Mouse (Mus musculus) embryonic facial prominence, embryonic 10.5 days (tissue): Measurements from ENCODE around the gene Usp34. TPM values are rescaled to one million over a fixed set of nuclear protein-coding genes. Genes with fewer than 3 reads are reported as not detected.
A peak's percentile ranks its signal among the peaks of the same experiment; 100 is the strongest.
"Not testable (repeated sequence)": the region's sequence is repeated elsewhere in the genome, so short reads cannot be mapped to it uniquely, and the experiment has no call there.

Experiments used
- DNase-seq: peaks from one replicate; pipeline ENCODE4 v3.0.0-alpha.2; 2017; ENCODE audit warnings: low spot score
- H3K27ac ChIP-seq: fragments of 300-500 bp; sonication (generic); replicated peaks from 2 replicates; pipeline ENCODE4 v1.5.1; 2016; ENCODE audit warnings: mild to moderate bottlenecking
- H3K27me3 ChIP-seq: fragments of 300-500 bp; sonication (generic); replicated peaks from 2 replicates; pipeline ENCODE4 v1.6.1; 2016; ENCODE audit warnings: low read depth, mild to moderate bottlenecking; ENCODE audit not compliant: poor library complexity, severe bottlenecking
- H3K36me3 ChIP-seq: fragments of 300-500 bp; sonication (generic); replicated peaks from 2 replicates; pipeline ENCODE4 v1.6.1; 2016; ENCODE audit warnings: mild to moderate bottlenecking, moderate library complexity
- H3K4me1 ChIP-seq: fragments of 300-500 bp; sonication (generic); 2 replicates; pipeline ENCODE4 v1.6.1; 2016
- H3K4me3 ChIP-seq: fragments of 300-500 bp; sonication (generic); 2 replicates; pipeline ENCODE4 v1.5.1; 2016; ENCODE audit warnings: mild to moderate bottlenecking, moderate library complexity
- H3K9me3 ChIP-seq: fragments of 300-500 bp; sonication (generic); 2 replicates; pipeline ENCODE4 v1.6.1; 2016; ENCODE audit warnings: mild to moderate bottlenecking
- WGBS: fragments of 180-500 bp; shearing (Covaris S2); methylation state at CpG from one replicate; pipeline ENCODE4 v1.1.7; 2016; 5-methylcytosine and 5-hydroxymethylcytosine counted together
- polyA plus RNA-seq: library from polyadenylated mRNA; unstranded; fragments of >200 nt; fragmentation: Nextera tagmentation; extraction: Ambion mirVana; gene quantifications from 2 replicates; pipeline ENCODE4 v1.2.1, GENCODE M21; 2016

Usp34 gene
- polyA plus RNA-seq, result 25.2 and 26.6 TPM in 2 replicates

GRCm38 (mm10) chr11:23306764-23307565, at the start of gene Usp34:
Gene Usp34 (plus strand): TSS chr11:23306895.
- no peaks in the 10 kb centered on the region for H3K27me3 ChIP-seq
- peak within 1 kb of the TSS; percentile 99 for H3K27ac ChIP-seq
- H3K36me3 ChIP-seq, result peaks cover 25% of the 10 kb centered on the region
- H3K4me1 ChIP-seq, result peaks cover 17% of the 10 kb centered on the region
- no peaks in the 10 kb centered on the region for H3K9me3 ChIP-seq
- H3K4me3 ChIP-seq, result peak within 1 kb of the TSS; percentile 91
- DNase-seq, result no peak
- under 1% methylated on average over 72 of the region's 80 CpGs for WGBS

GRCm38 (mm10) chr11:23259073-23259472, 47.6 kb upstream of the Usp34 start:
- WGBS, result 93% methylated on average over 4 of the region's 4 CpGs
- peaks cover 53% of the 10 kb centered on the region for H3K36me3 ChIP-seq
- no peak for DNase-seq

DNA sequence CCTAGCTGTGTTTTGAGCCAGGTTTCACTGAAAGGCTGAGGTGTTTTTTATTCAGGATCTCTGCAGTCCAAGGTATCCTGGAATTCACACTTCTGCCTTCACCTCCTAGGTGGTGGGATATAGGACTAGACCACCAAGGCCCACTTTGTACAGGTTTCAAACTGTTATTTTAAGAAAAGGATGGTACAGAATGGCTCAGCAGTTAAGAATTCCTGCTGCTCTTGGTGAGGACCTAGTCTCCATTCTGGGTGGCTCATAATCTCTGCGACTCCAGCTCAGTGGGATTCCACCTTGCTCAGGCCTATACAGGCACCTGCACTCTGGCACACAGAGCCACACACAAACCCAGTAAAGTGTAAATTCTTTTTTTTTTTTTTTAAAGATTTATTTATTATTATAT, 47.2 kb upstream of the Usp34 start:
- no peaks in the 10 kb centered on the region for H3K27me3 ChIP-seq
- DNase-seq, result no peak
- H3K9me3 ChIP-seq, result no peaks in the 10 kb centered on the region
- H3K36me3 ChIP-seq, result peaks cover 57% of the 10 kb centered on the region
- peak overlapping the region; percentile 95; the same call in 1 of the 2 replicates for H3K4me3 ChIP-seq
- H3K4me1 ChIP-seq, result peaks cover 19% of the 10 kb centered on the region
- 71% methylated on average over 1 of the region's 1 CpGs for WGBS
- H3K27ac ChIP-seq, result no peak overlapping the region

More at GRCm38 (mm10) chr11:23259073-23259472, 47.6 kb upstream of the Usp34 start:
- Histone ChIP-seq H3K27me3 (no peaks in the 10 kb centered on the region), H3K27ac (no peak overlapping the region), H3K4me1 (peaks cover 19% of the 10 kb centered on the region), H3K9me3 (no peaks in the 10 kb centered on the region), H3K4me3 (peak overlapping the region; percentile 95)

GRCm38 (mm10) chr11:23260186-23260585, 46.5 kb upstream of the Usp34 start:
- H3K27me3 ChIP-seq, result no peaks in the 10 kb centered on the region
- H3K9me3 ChIP-seq, result no peaks in the 10 kb centered on the region
- H3K36me3 ChIP-seq, result peaks cover 64% of the 10 kb centered on the region

GRCm38 (mm10) chr11:23261490-23261889, 45.2 kb upstream of the Usp34 start:
- peaks cover 78% of the 10 kb centered on the region for H3K36me3 ChIP-seq
- H3K27ac ChIP-seq, result no peak overlapping the region
- 87% methylated on average over 3 of the region's 3 CpGs for WGBS
- no peak for DNase-seq
- H3K27me3 ChIP-seq, result no peaks in the 10 kb centered on the region
- peaks cover 14% of the 10 kb centered on the region for H3K4me1 ChIP-seq
- no peaks in the 10 kb centered on the region for H3K9me3 ChIP-seq
- H3K4me3 ChIP-seq, result no peak overlapping the region

More at GRCm38 (mm10) chr11:23260186-23260585, 46.5 kb upstream of the Usp34 start:
- Histone ChIP-seq H3K27ac (no peak overlapping the region), H3K4me3 (no peak overlapping the region), H3K4me1 (peaks cover 14% of the 10 kb centered on the region)
- no peak for DNase-seq
- 94% methylated on average over 1 of the region's 1 CpGs for WGBS

GRCm38 (mm10) chr11:23264949-23265348, 41.7 kb upstream of the Usp34 start:
- Histone ChIP-seq H3K9me3 (no peaks in the 10 kb centered on the region), H3K27ac (no peak overlapping the region), H3K4me1 (no peaks in the 10 kb centered on the region), H3K27me3 (no peaks in the 10 kb centered on the region), H3K36me3 (peaks cover 97% of the 10 kb centered on the region), H3K4me3 (no peak overlapping the region)
- no peak for DNase-seq

DNA sequence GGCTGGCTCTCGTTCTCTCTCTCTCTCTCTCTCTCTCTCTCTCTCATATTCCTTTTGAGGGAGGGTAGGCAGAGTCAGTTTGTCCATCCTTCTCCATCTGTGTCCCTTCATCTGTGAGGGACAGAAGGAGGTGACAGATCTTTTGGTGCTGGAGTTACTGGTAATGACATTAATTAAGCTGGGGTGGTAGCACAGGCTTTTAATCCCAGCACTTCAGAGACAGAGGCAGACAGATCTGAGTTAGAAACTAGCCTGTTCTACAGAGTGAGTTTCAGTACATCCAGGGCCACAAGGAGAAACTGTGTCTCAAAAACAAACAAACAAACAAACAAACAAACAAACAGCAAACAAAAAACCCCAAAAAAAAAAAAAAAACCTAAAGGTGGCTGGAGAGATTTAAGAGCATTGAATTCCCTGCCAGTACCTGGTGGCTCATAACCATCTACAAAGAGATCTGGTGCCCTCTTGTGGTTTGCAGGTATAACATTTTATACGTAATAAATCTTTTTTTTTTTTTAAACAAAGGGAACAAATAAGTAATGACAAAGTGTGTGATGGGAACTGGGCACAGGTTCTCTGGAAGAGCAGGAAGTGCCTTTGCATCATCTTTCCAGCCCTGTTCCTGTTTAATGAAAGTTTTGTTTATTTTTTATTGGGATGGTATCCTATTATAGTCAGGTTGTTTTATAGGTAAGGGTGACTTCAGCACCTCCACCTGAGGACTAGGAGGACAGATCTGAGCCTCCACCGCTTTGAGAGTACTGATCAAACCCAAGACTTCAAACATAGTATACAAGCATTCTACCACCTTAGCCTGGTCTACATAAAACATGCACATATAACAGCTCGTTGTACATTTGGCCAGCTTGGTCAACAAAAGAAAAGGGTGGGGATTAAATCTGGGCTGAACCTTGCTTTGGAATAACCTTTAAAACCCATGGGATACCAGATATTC, 34.6 kb upstream of the Usp34 start:
- 85% methylated on average over 4 of the region's 4 CpGs for WGBS

GRCm38 (mm10) chr11:23275780-23276179, 30.9 kb upstream of the Usp34 start:
- 92% methylated on average over 3 of the region's 3 CpGs for WGBS
- Histone ChIP-seq H3K27me3 (no peaks in the 10 kb centered on the region), H3K27ac (no peak overlapping the region), H3K4me1 (no peaks in the 10 kb centered on the region), H3K4me3 (no peak overlapping the region), H3K36me3 (peaks cover 100% of the 10 kb centered on the region), H3K9me3 (no peaks in the 10 kb centered on the region)
- DNase-seq, result no peak

More for the DNA sequence above, 34.6 kb upstream of the Usp34 start:
- Histone ChIP-seq H3K27me3 (no peaks in the 10 kb centered on the region), H3K9me3 (no peaks in the 10 kb centered on the region), H3K27ac (no peak overlapping the region), H3K36me3 (peaks cover 98% of the 10 kb centered on the region), H3K4me1 (no peaks in the 10 kb centered on the region), H3K4me3 (no peak overlapping the region)
- no peak for DNase-seq

- no peaks in the 10 kb centered on the region for H3K9me3 ChIP-seq
- H3K4me1 ChIP-seq, result no peaks in the 10 kb centered on the region
- H3K27ac ChIP-seq, result no peak overlapping the region
- no peak overlapping the region for H3K4me3 ChIP-seq
- H3K36me3 ChIP-seq, result peaks cover 100% of the 10 kb centered on the region
- DNase-seq, result no peak
- no peaks in the 10 kb centered on the region for H3K27me3 ChIP-seq
- WGBS, result 95% methylated on average over 4 of the region's 4 CpGs
Observed at GRCm38 (mm10) chr11:23284469-23284868, 22.2 kb upstream of the Usp34 start.

DNA sequence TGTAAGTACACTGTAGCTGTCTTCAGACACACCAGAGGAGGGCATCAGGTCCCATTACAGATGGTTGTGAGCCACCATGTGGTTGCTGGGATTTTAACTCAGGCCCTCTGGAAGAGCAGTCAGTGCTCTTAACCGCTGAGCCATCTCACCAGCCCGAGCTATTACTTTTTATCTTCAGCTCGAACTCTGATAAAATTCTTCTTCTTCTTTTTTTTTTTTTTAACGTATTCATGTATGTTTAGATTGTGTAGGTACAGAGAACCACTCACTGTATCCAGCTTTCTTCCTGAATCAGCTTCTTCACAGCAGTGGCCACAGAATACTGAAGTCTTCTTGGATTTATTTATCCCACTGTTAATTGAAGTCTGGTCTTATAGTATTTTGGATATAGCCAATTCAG, 17.8 kb upstream of the Usp34 start:
- peaks cover 100% of the 10 kb centered on the region for H3K36me3 ChIP-seq
- H3K4me1 ChIP-seq, H3K27me3 ChIP-seq, H3K9me3 ChIP-seq, H3K27ac ChIP-seq, H3K4me3 ChIP-seq, DNase-seq: not testable (repeated sequence)
- WGBS, result 96% methylated on average over 4 of the region's 4 CpGs

DNA sequence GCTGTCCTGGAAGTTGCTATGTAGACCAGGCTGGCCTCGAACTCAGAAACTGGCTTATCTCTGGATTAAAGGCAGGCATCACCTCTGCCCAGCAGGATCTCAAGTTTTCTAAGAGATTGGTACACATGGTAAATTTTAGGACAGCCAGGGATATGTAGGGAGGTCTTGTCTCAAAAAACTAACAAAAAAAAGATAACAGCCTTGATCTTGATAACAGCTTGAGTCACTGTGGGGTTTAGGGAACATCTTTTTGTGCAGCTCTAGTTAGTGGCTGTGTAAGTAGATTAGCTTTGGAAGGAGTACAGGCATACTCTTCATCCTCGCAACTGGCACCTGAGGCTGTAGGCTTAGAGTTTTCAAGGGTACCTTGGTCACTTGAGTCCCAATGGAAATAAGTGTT, 9.3 kb upstream of the Usp34 start:
- 97% methylated on average over 2 of the region's 2 CpGs for WGBS
- Histone ChIP-seq H3K36me3 (peaks cover 74% of the 10 kb centered on the region), H3K27me3 (no peaks in the 10 kb centered on the region), H3K4me3 (no peak overlapping the region), H3K27ac (no peak overlapping the region), H3K9me3 (no peaks in the 10 kb centered on the region), H3K4me1 (no peaks in the 10 kb centered on the region)
- no peak for DNase-seq

- H3K36me3 ChIP-seq, result peaks cover 65% of the 10 kb centered on the region
- H3K27me3 ChIP-seq, result no peaks in the 10 kb centered on the region
- no peak overlapping the region for H3K4me3 ChIP-seq
- DNase-seq, result no peak
- H3K4me1 ChIP-seq, result no peaks in the 10 kb centered on the region
- no peaks in the 10 kb centered on the region for H3K9me3 ChIP-seq
- whole genome bisulfite sequencing, result 97% methylated on average over 2 of the region's 2 CpGs
- no peak overlapping the region for H3K27ac ChIP-seq
Observed at GRCm38 (mm10) chr11:23298301-23298700, 8.4 kb upstream of the Usp34 start.
